Mouse (Mus musculus) layer of hippocampus, adult 8-10 months (tissue): Measurements from ENCODE around the gene E2f7. TPM values are rescaled to one million over a fixed set of nuclear protein-coding genes. Genes with fewer than 3 reads are reported as not detected.

Experiments
- total RNA-seq, 4 experiments: library from RNA; stranded (reverse); gene quantifications; 2 replicates each; pipeline ENCODE4 v1.2.4; 2022

The E2f7 gene
- total RNA-seq, 4 experiments from 2014 or later = 0.36 to 0.72 (median 0.43) TPM; not detected in 1

Other genes with a start within 250 kb of the E2f7 start
- gene Csrp2, start 174.3 kb downstream of the E2f7 start, total RNA-seq = 10 to 100 TPM in 3 of 4 experiments, 1 to 10 TPM in 1; 9.4 to 18.2 (median 12.6) TPM